Mouse (Mus musculus) E14TG2a.4 (cell line): Measurements from ENCODE around the gene Timm8a2.

Experiments
- CTCF ChIP-seq: conservative IDR thresholded peaks from 2 replicates; pipeline ENCODE4 v1.5.1; 2014; ENCODE audit warnings: low read length
- POU5F1 ChIP-seq: IDR thresholded peaks from 2 replicates; pipeline ENCODE4 v1.6.1; 2014; ENCODE audit warnings: low read length, borderline replicate concordance

- TF ChIP-seq CTCF (no peak), POU5F1 (no peak)
Observed at GRCm38 (mm10) chr14:122011768-122012167, 22.7 kb upstream of the Timm8a2 start.
